Mouse (Mus musculus) urinary bladder, postnatal 4 days (tissue): ENCODE results near the gene Gm49345.
"Not testable (repeated sequence)": the region's sequence is repeated elsewhere in the genome, so short reads cannot be mapped to it uniquely, and the experiment has no call there.

Experiments
- DNase-seq, 2 experiments: peaks; one replicate each; pipeline ENCODE4 v3.0.0; 2021 to 2022; ENCODE audit warnings: low spot score in 2 of 2

Gene Gm49345

DNA sequence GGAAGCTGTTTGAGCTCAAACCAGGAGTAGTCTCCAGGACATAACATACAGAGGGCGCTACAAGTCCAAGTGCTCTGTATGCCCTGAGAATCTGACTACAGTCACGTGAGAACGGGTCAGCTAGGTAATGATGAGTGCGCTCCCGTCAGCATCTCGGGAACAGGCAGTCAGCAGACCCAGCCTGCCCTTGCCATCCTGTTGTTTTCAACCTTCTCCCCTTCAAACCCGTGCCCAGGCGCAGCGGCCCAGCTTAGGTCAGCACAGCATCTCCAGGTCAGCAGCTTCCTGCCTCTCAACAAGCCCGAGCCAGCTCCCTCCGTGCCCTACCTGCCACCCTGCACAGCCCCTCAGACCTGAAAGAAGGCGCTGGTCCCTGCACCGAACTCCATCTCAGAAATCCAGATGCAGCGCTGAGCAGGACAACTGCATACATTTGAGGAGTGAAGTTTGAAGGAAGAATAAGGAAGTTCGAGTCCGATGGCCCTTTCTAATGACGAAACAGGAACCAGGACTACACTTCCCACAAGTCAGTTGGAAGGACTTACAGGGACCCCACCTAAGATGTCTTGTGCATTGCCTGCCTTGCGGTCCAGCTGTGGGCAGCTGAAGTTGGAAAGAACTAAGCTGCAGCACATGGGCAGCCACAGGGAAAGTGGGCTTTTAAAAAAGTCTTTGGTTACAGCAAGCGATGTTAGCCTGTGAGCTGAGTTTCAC, at the start of gene Gm49345, which contains the start of gene Zfp729a:
Gene Gm49345 (minus strand): TSS at position 476 of the 714 bp plus-strand sequence.
Gene Zfp729a (minus strand): TSS at position 498 of the 714 bp plus-strand sequence.
- DNase-seq: peak; percentile 73 to 74

DNA sequence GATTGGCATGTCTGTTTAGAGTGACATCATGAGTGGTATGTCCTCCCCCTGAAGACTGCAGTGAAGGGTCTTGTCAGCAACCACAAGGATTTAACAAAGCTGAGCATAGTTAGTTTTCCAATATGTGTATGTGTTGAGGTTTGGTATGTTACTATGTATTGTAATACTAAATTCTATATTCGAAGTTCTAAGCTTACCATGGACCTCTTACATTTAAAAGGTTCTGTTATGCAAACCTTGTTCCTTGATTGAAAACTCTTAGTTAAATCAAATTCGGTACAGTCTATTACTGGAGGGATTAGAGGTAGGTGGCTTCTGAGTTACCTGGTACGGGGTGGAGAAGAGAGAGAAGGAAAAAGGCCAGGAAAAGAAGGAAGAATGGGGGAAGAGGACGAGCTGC, 49.4 kb upstream of the Gm49345 start, which contains the start of gene Zfp738:
Gene Zfp738 (minus strand): TSS at position 101 of the 400 bp plus-strand sequence.
- no peak for DNase-seq

DNA sequence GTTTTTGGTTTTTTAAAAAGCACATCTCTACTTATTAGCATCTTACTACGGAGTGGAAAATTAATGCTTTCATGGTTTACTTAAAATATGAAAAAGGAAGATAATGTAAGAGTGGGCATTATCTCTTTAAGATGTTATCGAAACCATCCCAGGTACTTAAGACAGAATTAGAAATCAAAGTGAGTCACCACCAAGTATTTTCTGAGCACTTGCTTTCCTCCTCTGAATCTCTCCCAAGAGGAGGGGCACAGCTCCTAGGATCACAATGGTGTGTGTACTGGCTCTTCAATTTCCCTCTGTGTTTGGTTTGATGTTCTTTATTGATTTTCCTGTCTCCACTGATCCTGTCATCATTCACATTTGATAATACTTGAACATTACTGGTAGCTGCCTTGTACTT, 46.3 kb upstream of the Gm49345 start:
- not testable (repeated sequence) for DNase-seq

DNA sequence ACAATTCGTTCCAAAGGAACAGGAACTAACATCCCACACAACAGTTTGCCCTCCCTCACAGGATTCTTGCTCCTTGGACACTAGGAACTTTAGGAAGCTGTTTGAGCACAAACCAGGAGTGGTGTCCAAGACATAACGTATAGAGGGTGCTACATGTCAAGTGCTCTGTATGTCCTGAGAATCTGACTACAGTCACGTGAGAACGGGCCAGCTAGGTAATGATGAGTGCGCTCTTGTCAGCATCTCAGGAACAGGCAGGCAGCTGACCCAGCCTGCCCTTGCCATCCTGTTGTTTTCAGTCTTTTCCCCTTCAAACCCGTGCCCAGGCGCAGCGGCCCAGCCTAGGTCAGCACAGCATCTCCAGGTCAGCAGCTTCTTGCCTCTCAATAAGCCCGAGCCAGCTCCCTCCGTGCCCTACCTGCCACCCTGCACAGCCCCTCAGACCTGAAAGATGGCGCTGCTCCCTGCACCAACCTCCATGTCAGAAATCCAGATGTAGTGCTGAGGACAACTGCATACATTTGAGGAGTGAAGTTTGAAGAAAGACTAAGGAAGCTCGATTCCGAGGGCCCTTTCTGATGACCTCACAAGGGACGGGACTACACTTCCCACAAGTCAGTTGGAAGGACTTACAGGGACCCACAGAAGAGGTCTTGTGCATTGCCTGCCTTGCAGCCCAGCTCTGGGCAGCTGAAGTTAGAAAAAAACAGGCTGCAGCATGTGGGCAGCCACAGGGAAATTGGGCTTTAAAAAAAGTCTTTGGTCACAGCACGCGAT, 45.6 kb upstream of the Gm49345 start:
- peak; percentile 74 to 76 for DNase-seq

DNA sequence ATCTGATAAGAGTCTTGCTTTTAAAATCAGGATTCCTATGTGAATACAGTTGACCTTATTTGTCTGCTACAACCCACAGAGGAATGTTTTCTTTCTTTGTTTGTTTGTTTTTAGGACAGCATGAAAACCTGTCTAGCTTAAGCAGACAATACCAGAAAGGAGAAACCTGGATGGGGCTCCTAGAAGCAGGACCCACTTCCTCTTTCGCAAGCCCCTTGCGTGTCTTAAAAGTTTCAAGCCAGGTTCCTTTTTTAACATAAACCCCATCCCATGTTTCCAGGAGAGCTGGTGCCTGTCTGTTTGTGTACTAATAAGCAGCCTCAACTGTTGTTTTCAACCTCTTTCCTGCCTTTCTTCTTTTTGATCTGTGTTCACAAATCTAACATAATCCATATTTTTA, 37.3 kb upstream of the Gm49345 start:
- no peak for DNase-seq

DNA sequence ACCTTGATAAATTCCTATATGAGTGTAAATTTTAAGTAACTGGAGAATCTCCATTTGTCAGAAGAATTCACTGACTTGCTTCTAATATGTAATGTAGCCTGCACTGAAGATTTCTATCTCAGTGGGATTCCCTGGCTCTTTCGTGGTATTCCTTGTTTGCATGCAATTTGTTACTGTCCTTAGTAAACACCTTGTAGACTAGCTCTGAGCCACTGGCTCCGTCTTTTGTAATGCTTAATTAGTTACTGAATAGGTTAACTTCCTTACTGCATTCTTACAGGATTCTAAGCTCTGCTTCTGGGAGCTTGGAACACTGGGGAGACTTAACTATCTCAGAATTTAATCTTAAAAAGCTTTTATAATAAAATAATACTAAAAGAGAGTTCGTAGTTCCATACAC, 14.9 kb upstream of the Gm49345 start:
- no peak for DNase-seq

DNA sequence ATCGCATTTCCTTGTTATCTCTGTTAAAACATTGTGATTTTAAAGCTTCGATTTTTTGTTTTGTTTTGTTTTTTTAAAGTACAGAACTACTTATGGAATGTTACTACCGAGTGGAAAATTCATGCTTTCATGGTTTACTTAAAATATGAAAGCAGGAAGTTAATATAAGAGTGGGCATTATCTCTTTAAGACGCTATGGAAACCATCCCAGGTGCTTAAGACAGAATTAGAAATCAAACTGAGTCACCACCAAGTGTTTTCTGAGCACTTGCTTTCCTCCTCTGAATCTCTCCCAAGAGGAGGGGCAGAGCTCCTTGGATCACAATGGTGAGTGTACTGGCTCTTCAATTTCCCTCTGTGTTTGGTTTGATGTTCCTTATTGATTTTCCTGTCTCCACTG, 27.5 kb downstream of the Gm49345 start:
- DNase-seq: no peak

DNA sequence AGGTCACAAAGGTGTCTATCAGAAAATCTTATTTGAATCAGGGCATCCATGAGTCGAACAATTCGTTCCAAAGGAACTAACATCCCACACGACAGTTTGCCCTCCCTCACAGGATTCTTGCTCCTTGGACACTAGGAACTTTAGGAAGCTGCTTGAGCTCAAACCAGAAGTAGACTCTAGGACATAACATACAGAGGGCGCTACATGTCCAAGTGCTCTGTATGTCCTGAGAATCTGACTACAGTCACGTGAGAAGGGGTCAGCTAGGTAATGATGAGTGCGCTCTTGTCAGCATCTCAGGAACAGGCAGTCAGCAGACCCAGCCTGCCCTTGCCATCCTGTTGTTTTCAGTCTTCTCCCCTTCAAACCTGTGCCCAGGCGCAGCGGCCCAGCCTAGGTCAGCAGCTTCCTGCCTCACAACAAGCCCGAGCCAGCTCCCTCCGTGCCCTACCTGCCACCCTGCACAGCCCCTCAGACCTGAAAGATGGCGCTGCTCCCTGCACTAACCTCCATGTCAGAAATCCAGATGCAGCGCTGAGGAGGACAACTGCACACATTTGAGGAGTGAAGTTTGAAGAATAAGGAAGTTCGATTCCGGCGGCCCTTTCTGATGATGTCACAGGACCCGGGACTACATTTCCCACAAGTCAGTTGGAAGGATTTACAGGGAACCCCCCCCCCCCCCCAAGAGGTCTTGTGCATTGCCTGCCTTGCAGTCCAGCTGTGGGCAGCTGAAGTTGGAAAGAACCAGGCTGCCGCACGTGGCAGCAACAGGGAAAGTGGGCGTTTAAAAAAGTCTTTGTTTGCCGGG, 28.3 kb downstream of the Gm49345 start, which contains the start of gene Zfp729b:
Gene Zfp729b (minus strand): TSS at position 642 of the 811 bp plus-strand sequence.
- DNase-seq: peak; percentile 76 to 90

DNA sequence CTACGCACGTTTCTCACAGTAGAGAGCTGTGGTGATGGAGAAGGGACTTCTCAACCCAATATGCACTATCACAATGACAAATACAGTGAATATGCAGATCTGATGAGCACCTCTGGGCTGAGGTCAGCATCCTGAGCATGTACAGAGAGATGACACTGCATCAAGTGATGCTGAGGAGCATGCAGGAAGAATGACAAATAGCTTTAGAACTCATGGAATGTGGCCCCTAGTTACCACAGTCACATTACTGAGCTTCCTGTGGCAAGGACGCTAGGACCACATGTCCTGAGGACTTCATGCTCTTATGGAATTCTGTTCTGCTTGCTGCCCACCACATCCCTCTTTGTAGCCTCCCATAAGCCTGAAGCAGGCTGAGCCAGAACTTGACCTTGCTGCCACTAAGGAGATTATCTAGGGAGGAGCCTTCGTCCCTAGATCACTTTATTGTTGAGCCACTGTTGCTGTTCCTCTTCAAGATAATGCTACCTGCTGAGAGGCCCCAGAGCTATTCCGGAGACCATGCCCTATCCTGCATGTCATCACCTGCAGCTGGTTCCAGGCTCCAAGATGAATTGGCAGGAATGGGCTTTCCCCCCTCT, 64.9 kb downstream of the Gm49345 start:
- no peak for DNase-seq

DNA sequence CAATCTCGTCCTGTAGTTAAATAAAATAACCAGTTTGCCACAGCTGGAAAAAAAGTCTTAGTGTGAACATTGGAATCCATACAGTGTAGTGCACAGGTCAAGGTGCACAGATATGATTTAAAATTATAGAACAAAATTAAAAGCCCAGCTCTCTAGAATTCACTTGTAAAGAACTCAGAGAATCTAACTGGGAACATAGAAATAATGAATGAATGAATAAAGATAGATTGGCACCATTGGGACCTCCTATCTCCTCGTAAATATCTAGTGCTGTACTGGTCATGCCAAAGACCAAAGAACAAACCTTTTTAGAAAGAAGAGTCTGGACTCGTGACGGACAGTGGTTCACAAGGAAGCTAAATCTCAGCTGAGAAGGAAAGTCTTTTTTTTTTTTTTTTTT, 83.8 kb downstream of the Gm49345 start, which contains the start of gene Zfp748:
Gene Zfp748 (minus strand): TSS at position 101 of the 400 bp plus-strand sequence.
- no peak for DNase-seq

DNA sequence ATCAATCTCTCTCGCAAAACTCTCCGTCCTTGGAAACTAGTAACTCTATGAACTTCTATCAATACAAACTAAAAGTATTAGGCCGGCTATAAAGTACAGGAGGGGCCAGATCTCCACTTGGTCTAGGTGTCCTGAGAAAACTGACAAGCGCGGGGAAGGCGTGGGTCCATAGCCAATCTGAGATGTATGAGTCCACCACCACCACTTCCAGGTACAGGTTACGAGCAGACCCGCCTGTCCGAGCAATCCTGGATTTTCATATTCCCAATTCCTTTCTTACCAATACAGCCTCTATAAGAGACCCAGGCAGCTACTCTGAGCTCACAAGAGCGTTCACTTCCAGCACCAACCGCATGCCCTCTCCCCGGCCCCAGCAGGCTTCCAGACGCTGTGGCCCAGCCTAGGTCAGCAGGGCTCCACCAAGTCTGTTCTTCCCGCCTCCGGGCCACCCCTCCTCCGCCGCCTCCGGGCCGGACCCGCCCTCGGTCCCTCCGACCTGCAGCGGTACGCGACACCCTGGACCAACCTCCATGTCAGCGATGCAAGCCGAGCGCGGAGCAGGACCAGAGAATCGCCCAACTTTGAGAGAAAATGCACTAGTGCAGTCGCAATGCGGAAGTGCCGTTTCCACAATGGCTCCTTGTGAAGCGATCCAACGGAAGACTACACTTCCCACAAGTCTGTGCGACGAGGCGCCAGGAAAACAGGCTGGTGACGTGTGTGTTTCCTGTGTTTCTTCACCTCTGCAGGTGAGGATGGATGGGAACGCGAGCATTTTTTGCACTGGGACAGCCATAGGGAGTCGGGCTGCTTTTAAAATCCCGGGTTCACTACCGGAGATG, 84.8 kb downstream of the Gm49345 start:
- DNase-seq: peak; percentile 74

DNA sequence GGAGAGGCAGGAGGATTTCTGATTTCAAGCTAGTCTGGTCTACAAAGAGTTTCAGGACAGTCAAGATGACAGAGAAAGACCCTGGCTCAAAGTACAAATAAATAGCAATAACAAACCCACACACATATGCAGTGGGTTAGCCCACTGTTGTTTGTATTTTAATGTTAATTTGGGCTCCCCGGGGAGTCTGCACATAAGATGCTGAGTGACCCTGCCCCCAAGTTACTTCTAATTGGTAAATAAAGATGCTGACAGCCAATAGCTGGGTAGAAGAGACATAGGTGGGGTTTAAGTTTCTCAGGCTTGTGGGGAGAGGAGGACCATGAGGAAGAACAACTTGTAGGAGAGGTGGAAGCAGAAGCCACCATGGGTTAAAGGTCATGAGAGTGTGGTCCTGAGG, 91.6 kb downstream of the Gm49345 start:
- no peak for DNase-seq
